Mouse (Mus musculus): ENCODE measurements at regions not wholly inside any gene's neighbourhood (a gene's known extent, or its start where the extent isn't known, plus 50 kb on each side); places are given as distances from the start of the nearest gene placed in this dataset.

GRCm38 (mm10) chr8:20122067-20122925 is 219.1 kb downstream of the Gm31371 start:
- TF ChIP-seq CTCF (IDR thresholded peaks at IDR 0.05; ENCODE audit: control insufficient read depth, insufficient read depth, insufficient replicate concordance, low read depth, low read length) (peak; percentile 36; the same call in 1 of the 2 replicates), POLR2A (IDR thresholded peaks at IDR 0.05; ENCODE audit: control insufficient read depth, low read depth, low read length) (peak; percentile 57)
